Mouse (Mus musculus): ENCODE data around the gene Ap1s1. TPM values are rescaled to one million over a fixed set of nuclear protein-coding genes. Genes with fewer than 3 reads are reported as not detected.

Gene Ap1s1
- total and polyA plus RNA-seq, 2 experiments from 2014 or later = 123 to 230 TPM

DNA sequence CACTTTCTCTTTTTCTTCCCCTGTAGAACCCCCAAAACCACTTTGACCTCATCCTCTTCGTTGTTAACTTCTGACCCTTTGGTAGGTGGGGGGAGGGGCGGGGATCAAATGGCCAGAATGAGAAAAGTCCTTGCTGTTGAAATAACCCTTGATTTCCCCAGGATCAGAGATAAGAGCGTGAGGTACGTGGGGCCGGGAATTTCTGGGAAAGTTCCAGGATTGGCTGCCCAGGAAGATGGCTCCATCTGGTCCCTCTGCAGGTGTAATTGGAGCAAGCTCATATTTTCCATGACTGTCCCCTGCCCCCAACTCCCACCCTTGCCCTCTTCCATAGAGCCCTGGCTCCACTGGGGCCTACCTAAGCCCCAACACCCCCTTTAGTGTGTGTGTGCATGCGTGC, 29.8 kb upstream of the Ap1s1 start:
- Histone ChIP-seq H3K27me3 (ENCODE audit: insufficient read depth, low read length) (no peaks in the 10 kb centered on the region), H3K4me2 (ENCODE audit: low read depth, low read length) (no peak overlapping the region), H3K4me3 (ENCODE audit: low read length) (no peak overlapping the region), H3K9ac (replicated peaks; ENCODE audit: low read length) (no peak overlapping the region), H3K36me3 (ENCODE audit: insufficient read depth, low read length) (no peaks in the 10 kb centered on the region), H3K4me1 (ENCODE audit: insufficient read depth, low read length) (peaks cover 7% of the 10 kb centered on the region), H3K27ac (no peak overlapping the region), H3K9me3 (ENCODE audit: low read length) (no peaks in the 10 kb centered on the region)
- 62% methylated on average over 6 of the region's 6 CpGs for WGBS
- TF ChIP-seq CTCF (IDR thresholded peaks at IDR 0.05; ENCODE audit: low read depth) = no peak
- ATAC-seq = no peak
- no peak for DNase-seq (ENCODE audit: low spot score)

DNA sequence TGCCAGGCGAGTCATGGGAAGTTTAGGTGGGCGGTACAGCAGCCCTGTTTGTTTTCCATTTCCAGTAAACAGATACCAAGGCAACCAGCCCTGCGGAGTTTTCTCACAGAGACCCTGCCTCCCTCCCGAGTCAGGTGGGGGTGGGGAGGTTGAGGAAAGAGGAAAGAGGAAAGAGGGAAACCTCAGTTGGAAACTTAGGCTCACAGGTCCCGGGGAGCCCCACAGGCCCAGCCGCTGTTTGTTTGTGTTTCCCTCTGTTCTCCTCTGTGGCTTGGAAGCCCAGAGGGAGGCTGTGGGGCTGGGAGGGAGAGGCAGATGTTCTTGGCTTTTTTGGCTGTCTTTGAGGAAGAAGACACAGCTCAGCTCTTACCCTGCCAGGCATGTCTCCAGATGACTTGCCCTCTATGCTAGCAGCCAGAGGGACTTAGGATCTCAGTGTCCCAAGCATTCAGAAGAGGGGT, 28.3 kb upstream of the Ap1s1 start:
- Histone ChIP-seq H3K4me2 (ENCODE audit: low read depth, low read length) (no peak overlapping the region), H3K27ac (no peak overlapping the region), H3K9ac (replicated peaks; ENCODE audit: low read length) (no peak overlapping the region), H3K27me3 (ENCODE audit: insufficient read depth, low read length) (no peaks in the 10 kb centered on the region), H3K36me3 (ENCODE audit: insufficient read depth, low read length) (no peaks in the 10 kb centered on the region), H3K9me3 (ENCODE audit: low read length) (no peaks in the 10 kb centered on the region), H3K4me3 (ENCODE audit: low read length) (no peak overlapping the region), H3K4me1 (ENCODE audit: insufficient read depth, low read length) (peaks cover 7% of the 10 kb centered on the region)
- DNase-seq (ENCODE audit: low spot score) (peak; percentile 22), ATAC-seq (no peak)
- TF ChIP-seq CTCF (IDR thresholded peaks at IDR 0.05; ENCODE audit: low read depth) = no peak
- 13% methylated on average over 6 of the region's 6 CpGs for WGBS

DNA sequence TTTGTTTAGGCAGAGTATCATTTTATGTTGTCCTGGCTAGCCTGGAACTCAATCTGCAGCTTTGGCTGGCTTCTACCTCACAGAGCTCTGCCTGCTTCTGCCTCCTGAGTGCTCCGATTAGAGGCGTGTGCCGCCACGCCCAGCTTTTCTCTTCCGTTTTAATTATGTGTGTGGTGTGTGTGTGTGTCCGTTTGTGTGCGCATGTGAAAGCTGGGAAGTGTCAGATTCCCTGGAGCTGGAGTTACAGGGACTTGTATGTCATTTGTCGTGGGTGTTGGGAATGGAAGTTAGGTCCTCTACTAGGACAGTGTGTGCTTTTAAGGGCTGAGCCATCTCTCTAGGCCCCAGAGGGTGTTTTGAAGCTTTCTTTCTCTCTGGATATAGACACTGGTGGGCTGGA, 27.2 kb upstream of the Ap1s1 start:
- WGBS = 97% methylated on average over 8 of the region's 8 CpGs
- Histone ChIP-seq H3K4me1 (ENCODE audit: insufficient read depth, low read length) (peaks cover 7% of the 10 kb centered on the region), H3K27me3 (ENCODE audit: insufficient read depth, low read length) (no peaks in the 10 kb centered on the region), H3K9me3 (ENCODE audit: low read length) (no peaks in the 10 kb centered on the region), H3K27ac (no peak overlapping the region), H3K4me3 (ENCODE audit: low read length) (no peak overlapping the region), H3K36me3 (ENCODE audit: insufficient read depth, low read length) (no peaks in the 10 kb centered on the region), H3K4me2 (ENCODE audit: low read depth, low read length) (no peak overlapping the region), H3K9ac (replicated peaks; ENCODE audit: low read length) (no peak overlapping the region)
- TF ChIP-seq CTCF (IDR thresholded peaks at IDR 0.05; ENCODE audit: low read depth) = no peak
- DNase-seq (ENCODE audit: low spot score) (no peak), ATAC-seq (no peak)

DNA sequence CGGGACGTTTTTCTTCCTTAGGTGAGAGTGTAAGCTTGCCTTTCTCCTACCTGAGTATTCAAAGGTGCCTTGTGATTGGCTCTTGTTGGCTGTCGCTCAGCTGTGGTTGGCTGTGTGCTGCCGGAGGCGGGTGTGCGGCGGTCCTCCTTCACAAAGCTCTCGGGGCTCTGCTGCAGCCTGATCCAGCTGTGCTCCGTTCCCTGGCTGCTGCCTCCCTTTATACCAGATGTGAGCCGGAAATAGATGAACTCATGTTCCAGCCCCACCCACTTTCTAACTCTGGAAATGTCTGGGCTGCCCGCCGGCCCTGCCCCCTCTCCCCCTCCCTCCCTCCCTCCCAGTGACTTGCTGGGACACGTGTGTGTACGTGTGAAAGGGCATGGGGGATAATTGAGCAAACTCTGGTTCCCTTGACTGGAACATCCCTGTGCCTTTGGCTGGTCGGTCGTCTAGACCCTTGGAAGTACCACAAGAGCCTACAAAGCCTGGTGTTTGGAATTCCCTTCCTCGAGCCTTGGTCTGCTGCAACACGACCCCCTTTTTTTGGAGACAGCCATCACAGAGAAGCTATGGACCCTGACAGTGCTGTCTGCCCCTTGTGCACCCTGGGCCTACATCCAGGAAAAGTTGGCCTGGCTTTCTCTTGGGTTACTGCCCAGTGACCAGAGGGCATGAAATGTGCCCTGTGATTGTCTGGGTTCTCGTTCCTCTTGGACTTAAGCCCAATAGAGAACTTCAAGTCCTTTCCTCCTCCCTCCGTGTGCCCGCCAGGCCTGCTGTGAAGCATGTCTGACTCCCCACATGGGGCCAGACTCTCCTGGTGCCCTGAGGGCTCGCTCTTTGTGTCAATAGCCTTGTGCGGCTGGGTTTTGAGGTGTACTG, 26.4 kb upstream of the Ap1s1 start, which contains the start of gene Serpine1:
TSS of gene Serpine1 (minus strand) at position 190 of the 882 bp plus-strand sequence.
- DNase-seq (ENCODE audit: low spot score) = peak; percentile 76
- H3K27me3 ChIP-seq (ENCODE audit: insufficient read depth, low read length) = no peaks in the 10 kb centered on the region
- H3K9me3 ChIP-seq (ENCODE audit: low read length) = no peaks in the 10 kb centered on the region
- TF ChIP-seq CTCF (IDR thresholded peaks at IDR 0.05; ENCODE audit: low read depth) = no peak
- H3K9ac ChIP-seq (replicated peaks; ENCODE audit: low read length) = no peak within 1 kb of the TSS
- peak within 1 kb of the TSS; percentile 51 for H3K4me2 ChIP-seq (ENCODE audit: low read depth, low read length)
- ATAC-seq = peak; percentile 87
- peaks cover 7% of the 10 kb centered on the region for H3K4me1 ChIP-seq (ENCODE audit: insufficient read depth, low read length)
- 10% methylated on average over 23 of the region's 23 CpGs for WGBS
- no peaks in the 10 kb centered on the region for H3K36me3 ChIP-seq (ENCODE audit: insufficient read depth, low read length)
- peak within 1 kb of the TSS; percentile 4; the same call in 1 of the 2 replicates for H3K27ac ChIP-seq
- peak within 1 kb of the TSS; percentile 18 for H3K4me3 ChIP-seq (ENCODE audit: low read length)

DNA sequence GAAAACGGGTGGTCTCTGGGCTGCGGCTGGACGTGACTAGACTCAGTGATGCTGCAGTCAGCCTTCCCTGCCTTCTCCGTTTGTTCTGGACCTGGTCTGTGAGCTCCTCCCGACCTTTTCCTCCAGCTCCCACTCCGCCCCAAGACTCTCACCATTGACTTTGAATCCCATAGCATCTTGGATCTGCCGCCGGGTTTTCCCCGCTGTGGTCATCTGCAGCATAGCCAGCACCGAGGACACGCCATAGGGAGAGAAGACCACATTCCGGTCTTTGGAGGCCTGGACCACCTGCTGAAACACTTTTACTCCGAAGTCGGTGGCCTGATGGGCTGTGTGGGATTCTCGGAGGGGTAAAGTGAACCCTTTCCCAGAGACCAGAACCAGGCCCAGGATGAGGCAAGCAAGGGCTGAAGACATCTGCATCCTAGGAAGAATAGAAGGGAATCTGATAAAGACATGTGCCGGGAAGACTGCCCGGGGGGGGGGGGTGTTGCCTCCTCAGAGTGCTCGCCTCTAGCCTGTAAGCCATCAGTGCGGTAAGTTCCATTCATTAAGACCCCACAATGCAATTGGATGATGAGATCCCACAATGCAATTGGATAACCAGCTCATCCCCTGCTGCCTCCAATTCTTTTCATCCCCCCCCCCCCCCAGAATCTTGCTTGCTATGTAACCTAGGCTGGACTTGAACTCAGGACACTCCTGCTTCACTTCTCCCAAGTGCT, 25.1 kb upstream of the Ap1s1 start:
- Histone ChIP-seq H3K9me3 (ENCODE audit: low read length) (no peaks in the 10 kb centered on the region), H3K4me2 (ENCODE audit: low read depth, low read length) (no peak overlapping the region), H3K4me3 (ENCODE audit: low read length) (no peak overlapping the region), H3K9ac (replicated peaks; ENCODE audit: low read length) (no peak overlapping the region), H3K27me3 (ENCODE audit: insufficient read depth, low read length) (no peaks in the 10 kb centered on the region), H3K36me3 (ENCODE audit: insufficient read depth, low read length) (no peaks in the 10 kb centered on the region), H3K27ac (no peak overlapping the region), H3K4me1 (ENCODE audit: insufficient read depth, low read length) (peaks cover 7% of the 10 kb centered on the region)
- no peak for ATAC-seq
- TF ChIP-seq CTCF (IDR thresholded peaks at IDR 0.05; ENCODE audit: low read depth) = no peak
- DNase-seq (ENCODE audit: low spot score) = no peak
- 83% methylated on average over 19 of the region's 19 CpGs for WGBS

DNA sequence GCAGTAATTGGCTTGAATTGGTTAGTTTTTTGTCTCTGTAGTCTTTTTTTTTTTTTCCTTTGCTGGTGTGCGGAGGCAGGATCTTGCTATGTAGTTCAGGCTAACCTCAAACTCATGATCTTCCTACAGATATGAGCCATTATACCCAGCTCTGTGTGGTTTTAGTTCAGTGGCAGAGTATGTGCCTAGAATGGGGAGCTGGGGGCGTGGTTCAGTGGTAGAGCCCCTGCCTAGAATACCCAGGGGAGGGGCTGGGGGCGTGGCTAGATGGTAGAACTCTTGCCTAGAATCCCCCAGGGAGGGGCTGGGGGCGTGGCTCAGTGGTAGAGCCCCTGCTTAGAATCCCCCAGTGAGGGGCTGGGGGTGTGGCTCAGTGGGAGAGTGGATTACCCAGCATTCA, 22.8 kb upstream of the Ap1s1 start:
- WGBS = 71% methylated on average over 4 of the region's 4 CpGs
- Histone ChIP-seq H3K9me3 (ENCODE audit: low read length) (no peaks in the 10 kb centered on the region), H3K36me3 (ENCODE audit: insufficient read depth, low read length) (no peaks in the 10 kb centered on the region), H3K4me2 (ENCODE audit: low read depth, low read length) (no peak overlapping the region), H3K4me1 (ENCODE audit: insufficient read depth, low read length) (peaks cover 3% of the 10 kb centered on the region; the same call in 1 of the 2 replicates), H3K27ac (no peak overlapping the region), H3K27me3 (ENCODE audit: insufficient read depth, low read length) (no peaks in the 10 kb centered on the region), H3K4me3 (ENCODE audit: low read length) (no peak overlapping the region), H3K9ac (replicated peaks; ENCODE audit: low read length) (no peak overlapping the region)
- no peak for ATAC-seq
- no peak for DNase-seq (ENCODE audit: low spot score)
- TF ChIP-seq CTCF (IDR thresholded peaks at IDR 0.05; ENCODE audit: low read depth) = no peak
